Mouse (Mus musculus): ENCODE data around the gene Rexo1. TPM values are rescaled to one million over a fixed set of nuclear protein-coding genes. Genes with fewer than 3 reads are reported as not detected.

Gene Rexo1
- polyA plus RNA-seq, 1 experiment from 2014 or later, result 22.5 TPM

GRCm38 (mm10) chr10:80510273-80510660, 51.1 kb downstream of the Rexo1 start:
- peaks cover 22% of the 10 kb centered on the region for H3K27me3 ChIP-seq (ENCODE audit: control insufficient read depth, insufficient read depth, low read length)

GRCm38 (mm10) chr10:80509412-80510272, 51.7 kb downstream of the Rexo1 start:
- Histone ChIP-seq H3K4me1 (replicated peaks; ENCODE audit: control insufficient read depth, insufficient read depth, low read length) (peaks cover 6% of the 10 kb centered on the region; the same call in 1 of the 2 replicates), H3K9ac (ENCODE audit: low read depth, low read length) (no peak overlapping the region), H3K9me3 (ENCODE audit: control insufficient read depth, low read length) (no peaks in the 10 kb centered on the region), H3K36me3 (ENCODE audit: control insufficient read depth, insufficient read depth, low read length) (no peaks in the 10 kb centered on the region), H3K4me3 (ENCODE audit: low read depth, low read length) (peak overlapping the region; percentile 19; the same call in 1 of the 2 replicates), H3K4me2 (replicated peaks; ENCODE audit: low read depth, low read length) (peak overlapping the region; percentile 37), H3K27me3 (ENCODE audit: control insufficient read depth, insufficient read depth, low read length) (peaks cover 26% of the 10 kb centered on the region), H3K27ac (ENCODE audit: low read depth, low read length) (no peak overlapping the region)
- WGBS, result 13% methylated on average over 20 of the region's 20 CpGs
- DNase-seq (ENCODE audit: low spot score) (peak; percentile 83), ATAC-seq (ENCODE audit: low FRiP score) (no peak)

More at GRCm38 (mm10) chr10:80510273-80510660, 51.1 kb downstream of the Rexo1 start:
- H3K4me2 ChIP-seq (replicated peaks; ENCODE audit: low read depth, low read length), result no peak overlapping the region
- DNase-seq (ENCODE audit: low spot score), result no peak
- H3K27ac ChIP-seq (ENCODE audit: low read depth, low read length), result no peak overlapping the region
- 53% methylated on average over 10 of the region's 10 CpGs for WGBS
- peaks cover 6% of the 10 kb centered on the region; the same call in 1 of the 2 replicates for H3K4me1 ChIP-seq (replicated peaks; ENCODE audit: control insufficient read depth, insufficient read depth, low read length)
- no peak overlapping the region for H3K9ac ChIP-seq (ENCODE audit: low read depth, low read length)
- no peak for ATAC-seq (ENCODE audit: low FRiP score)
- no peaks in the 10 kb centered on the region for H3K9me3 ChIP-seq (ENCODE audit: control insufficient read depth, low read length)
- no peaks in the 10 kb centered on the region for H3K36me3 ChIP-seq (ENCODE audit: control insufficient read depth, insufficient read depth, low read length)
- no peak overlapping the region for H3K4me3 ChIP-seq (ENCODE audit: low read depth, low read length)

- Histone ChIP-seq H3K27ac (ENCODE audit: low read depth, low read length) (no peak overlapping the region), H3K4me1 (replicated peaks; ENCODE audit: control insufficient read depth, insufficient read depth, low read length) (no peaks in the 10 kb centered on the region), H3K4me3 (ENCODE audit: low read depth, low read length) (no peak overlapping the region), H3K36me3 (ENCODE audit: control insufficient read depth, insufficient read depth, low read length) (no peaks in the 10 kb centered on the region), H3K4me2 (replicated peaks; ENCODE audit: low read depth, low read length) (no peak overlapping the region), H3K9me3 (ENCODE audit: control insufficient read depth, low read length) (no peaks in the 10 kb centered on the region), H3K27me3 (ENCODE audit: control insufficient read depth, insufficient read depth, low read length) (peaks cover 53% of the 10 kb centered on the region), H3K9ac (ENCODE audit: low read depth, low read length) (no peak overlapping the region)
- ATAC-seq (ENCODE audit: low FRiP score) (no peak), DNase-seq (ENCODE audit: low spot score) (peak; percentile 89)
- 0% methylated on average over 11 of the region's 11 CpGs for WGBS
Observed at GRCm38 (mm10) chr10:80506222-80506621, 55.1 kb downstream of the Rexo1 start.

- H3K27ac ChIP-seq (ENCODE audit: low read depth, low read length), result no peak overlapping the region
- 0% methylated on average over 9 of the region's 9 CpGs for WGBS
- no peaks in the 10 kb centered on the region for H3K36me3 ChIP-seq (ENCODE audit: control insufficient read depth, insufficient read depth, low read length)
- no peak overlapping the region for H3K9ac ChIP-seq (ENCODE audit: low read depth, low read length)
- no peak overlapping the region for H3K4me3 ChIP-seq (ENCODE audit: low read depth, low read length)
- H3K27me3 ChIP-seq (ENCODE audit: control insufficient read depth, insufficient read depth, low read length), result peaks cover 67% of the 10 kb centered on the region
- no peaks in the 10 kb centered on the region for H3K4me1 ChIP-seq (replicated peaks; ENCODE audit: control insufficient read depth, insufficient read depth, low read length)
- H3K4me2 ChIP-seq (replicated peaks; ENCODE audit: low read depth, low read length), result no peak overlapping the region
- DNase-seq (ENCODE audit: low spot score), result peak; percentile 16
- no peaks in the 10 kb centered on the region for H3K9me3 ChIP-seq (ENCODE audit: control insufficient read depth, low read length)
- ATAC-seq (ENCODE audit: low FRiP score), result no peak
Observed at GRCm38 (mm10) chr10:80504724-80505123, 56.6 kb downstream of the Rexo1 start.

- Histone ChIP-seq H3K27ac (ENCODE audit: low read depth, low read length) (no peak overlapping the region), H3K4me3 (ENCODE audit: low read depth, low read length) (no peak overlapping the region), H3K4me1 (replicated peaks; ENCODE audit: control insufficient read depth, insufficient read depth, low read length) (no peaks in the 10 kb centered on the region), H3K36me3 (ENCODE audit: control insufficient read depth, insufficient read depth, low read length) (no peaks in the 10 kb centered on the region), H3K4me2 (replicated peaks; ENCODE audit: low read depth, low read length) (no peak overlapping the region), H3K27me3 (ENCODE audit: control insufficient read depth, insufficient read depth, low read length) (peaks cover 73% of the 10 kb centered on the region), H3K9me3 (ENCODE audit: control insufficient read depth, low read length) (no peaks in the 10 kb centered on the region), H3K9ac (ENCODE audit: low read depth, low read length) (no peak overlapping the region)
- ATAC-seq (ENCODE audit: low FRiP score) (no peak), DNase-seq (ENCODE audit: low spot score) (peak; percentile 38)
- 2% methylated on average over 27 of the region's 27 CpGs for WGBS
Observed at GRCm38 (mm10) chr10:80503599-80504220, 57.6 kb downstream of the Rexo1 start.

GRCm38 (mm10) chr10:80502819-80503314, 58.5 kb downstream of the Rexo1 start:
- no peak for ATAC-seq (ENCODE audit: low FRiP score)
- H3K27ac ChIP-seq (ENCODE audit: low read depth, low read length), result no peak overlapping the region
- DNase-seq (ENCODE audit: low spot score), result peak; percentile 38
- WGBS, result under 1% methylated on average over 22 of the region's 22 CpGs
- no peaks in the 10 kb centered on the region for H3K9me3 ChIP-seq (ENCODE audit: control insufficient read depth, low read length)
- H3K4me3 ChIP-seq (ENCODE audit: low read depth, low read length), result no peak overlapping the region
- H3K9ac ChIP-seq (ENCODE audit: low read depth, low read length), result no peak overlapping the region
- H3K27me3 ChIP-seq (ENCODE audit: control insufficient read depth, insufficient read depth, low read length), result peaks cover 82% of the 10 kb centered on the region
- no peaks in the 10 kb centered on the region for H3K4me1 ChIP-seq (replicated peaks; ENCODE audit: control insufficient read depth, insufficient read depth, low read length)
- H3K4me2 ChIP-seq (replicated peaks; ENCODE audit: low read depth, low read length), result no peak overlapping the region
- H3K36me3 ChIP-seq (ENCODE audit: control insufficient read depth, insufficient read depth, low read length), result no peaks in the 10 kb centered on the region

GRCm38 (mm10) chr10:80502291-80502690, 59.1 kb downstream of the Rexo1 start:
- peaks cover 84% of the 10 kb centered on the region for H3K27me3 ChIP-seq (ENCODE audit: control insufficient read depth, insufficient read depth, low read length)
- no peak overlapping the region for H3K27ac ChIP-seq (ENCODE audit: low read depth, low read length)
- H3K9ac ChIP-seq (ENCODE audit: low read depth, low read length), result no peak overlapping the region
- H3K4me2 ChIP-seq (replicated peaks; ENCODE audit: low read depth, low read length), result no peak overlapping the region
- no peaks in the 10 kb centered on the region for H3K36me3 ChIP-seq (ENCODE audit: control insufficient read depth, insufficient read depth, low read length)
- H3K4me3 ChIP-seq (ENCODE audit: low read depth, low read length), result no peak overlapping the region
- ATAC-seq (ENCODE audit: low FRiP score) (no peak), DNase-seq (ENCODE audit: low spot score) (peak; percentile 25)
- no peaks in the 10 kb centered on the region for H3K4me1 ChIP-seq (replicated peaks; ENCODE audit: control insufficient read depth, insufficient read depth, low read length)
- 2% methylated on average over 7 of the region's 7 CpGs for WGBS
- no peaks in the 10 kb centered on the region for H3K9me3 ChIP-seq (ENCODE audit: control insufficient read depth, low read length)

- 2% methylated on average over 20 of the region's 20 CpGs for WGBS
- H3K4me3 ChIP-seq (ENCODE audit: low read depth, low read length), result peak overlapping the region; percentile 40
- peaks cover 13% of the 10 kb centered on the region for H3K4me1 ChIP-seq (replicated peaks; ENCODE audit: control insufficient read depth, insufficient read depth, low read length)
- ATAC-seq (ENCODE audit: low FRiP score), result peak; percentile 26; the same call in 1 of the 2 replicates
- H3K36me3 ChIP-seq (ENCODE audit: control insufficient read depth, insufficient read depth, low read length), result no peaks in the 10 kb centered on the region
- H3K9ac ChIP-seq (ENCODE audit: low read depth, low read length), result peak overlapping the region; percentile 51
- peak overlapping the region; percentile 12; the same call in 1 of the 2 replicates for H3K4me2 ChIP-seq (replicated peaks; ENCODE audit: low read depth, low read length)
- H3K27ac ChIP-seq (ENCODE audit: low read depth, low read length), result peak overlapping the region; percentile 58
- no peaks in the 10 kb centered on the region for H3K9me3 ChIP-seq (ENCODE audit: control insufficient read depth, low read length)
- DNase-seq (ENCODE audit: low spot score), result no peak
- H3K27me3 ChIP-seq (ENCODE audit: control insufficient read depth, insufficient read depth, low read length), result peaks cover 98% of the 10 kb centered on the region
Observed at GRCm38 (mm10) chr10:80496421-80496820, 64.9 kb downstream of the Rexo1 start.
